Mouse (Mus musculus) spleen, postnatal 10 days (tissue): ENCODE measurements around the gene Sycn.

ENCODE experiments used
- DNase-seq, 2 experiments: peaks; one replicate each; pipeline ENCODE4 v3.0.0; 2021 to 2022; ENCODE audit warnings: low spot score in 2 of 2

The Sycn gene

DNA sequence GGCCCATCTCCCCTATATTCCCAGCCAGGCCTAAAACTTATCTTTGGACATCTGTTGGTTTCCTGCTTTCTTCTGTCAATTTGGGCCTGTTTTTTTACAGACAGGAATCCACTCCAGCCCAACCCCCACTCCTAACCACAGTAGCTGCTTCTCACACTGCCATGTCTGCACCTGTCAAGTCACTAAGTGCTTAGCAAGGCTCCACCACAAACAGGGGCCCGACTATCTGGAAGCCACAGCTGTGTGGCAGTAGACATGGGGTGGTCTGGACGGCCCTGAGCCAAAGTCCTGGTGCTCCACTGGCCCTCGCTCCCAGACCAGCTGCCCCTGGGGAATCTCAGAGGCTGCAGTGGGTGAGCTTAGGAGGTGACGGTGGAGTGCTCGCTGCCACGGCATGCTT, 17.0 kb downstream of the Sycn start:
- peak in 1 of 2 experiments; percentile 59 for DNase-seq

DNA sequence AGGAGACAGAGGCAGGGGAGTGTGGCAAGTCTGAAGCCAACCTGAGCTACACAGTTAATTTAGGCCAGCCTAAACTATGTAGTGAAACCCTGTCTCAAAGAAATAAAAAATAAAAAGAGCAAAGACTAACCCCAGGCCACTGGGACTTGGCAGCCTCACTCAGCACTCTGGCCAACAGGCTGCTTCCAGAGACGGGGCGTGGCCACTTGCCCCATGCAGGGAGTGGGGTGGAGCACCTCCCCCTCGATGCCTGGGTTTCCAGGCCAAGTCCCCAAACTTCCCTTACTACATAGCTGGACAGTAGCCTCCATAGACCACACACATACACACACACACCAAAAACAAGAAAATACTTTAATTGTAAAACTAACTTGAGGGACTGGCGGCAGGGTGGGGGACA, 17.8 kb downstream of the Sycn start:
- no peak for DNase-seq

DNA sequence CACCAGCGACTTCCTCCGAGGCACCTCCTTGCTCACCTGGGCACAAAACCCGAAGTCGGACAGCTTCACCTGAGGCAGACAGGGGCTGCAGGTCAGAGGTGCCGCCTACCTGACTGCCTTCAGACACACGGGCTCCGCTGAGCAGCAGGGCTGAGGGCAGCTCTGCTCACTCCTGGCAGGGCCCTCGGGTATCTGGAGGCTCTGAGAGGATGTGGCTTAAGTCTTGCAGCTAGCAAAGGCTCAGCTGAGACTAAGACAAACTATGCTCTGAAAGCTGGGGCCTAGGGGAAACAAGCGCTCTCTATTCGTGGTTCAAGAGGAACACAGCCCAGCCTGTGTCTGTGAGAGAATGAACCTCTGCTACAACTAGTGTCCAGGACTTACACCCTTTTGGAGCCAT, 20.2 kb downstream of the Sycn start:
- no peak for DNase-seq

DNA sequence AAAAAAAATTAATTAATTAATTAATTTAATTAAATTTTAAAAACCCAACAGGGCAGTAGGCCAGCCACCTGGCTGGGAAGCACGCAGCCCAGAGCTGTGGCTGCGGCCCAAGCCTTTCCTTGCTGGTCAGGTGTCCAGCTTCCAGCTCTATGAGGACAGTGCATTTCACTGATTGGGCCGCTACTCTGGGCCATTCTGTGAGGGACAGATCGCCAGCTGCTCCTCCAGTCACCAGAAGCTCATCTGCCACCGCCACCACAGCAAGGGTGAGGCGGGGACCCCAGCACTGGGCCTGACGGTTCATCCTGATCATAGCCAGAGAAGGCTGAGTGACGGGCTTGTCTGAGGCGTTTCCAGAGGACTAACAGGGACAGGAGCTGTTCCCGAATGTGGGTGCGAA, 21.3 kb downstream of the Sycn start:
- DNase-seq, result no peak

DNA sequence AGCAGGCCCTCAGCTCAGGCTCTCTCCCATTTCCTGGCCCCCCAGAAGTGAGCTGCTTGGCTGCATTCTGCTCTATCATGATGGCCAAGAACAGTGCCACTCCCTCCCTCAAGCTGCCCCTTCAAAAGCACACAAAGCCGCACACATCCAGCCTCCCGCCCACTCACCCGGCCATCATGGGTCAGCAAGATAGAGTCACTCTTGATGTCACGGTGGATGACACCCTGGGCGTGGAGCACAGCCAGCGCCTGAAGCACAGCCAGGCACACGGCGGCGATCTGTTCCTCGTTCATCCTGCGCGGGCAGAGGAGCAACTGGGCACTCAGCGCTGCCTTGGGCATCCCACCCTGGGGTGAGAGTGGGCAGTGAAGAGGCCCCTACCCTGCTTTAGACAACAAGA, 21.7 kb downstream of the Sycn start:
- no peak for DNase-seq

DNA sequence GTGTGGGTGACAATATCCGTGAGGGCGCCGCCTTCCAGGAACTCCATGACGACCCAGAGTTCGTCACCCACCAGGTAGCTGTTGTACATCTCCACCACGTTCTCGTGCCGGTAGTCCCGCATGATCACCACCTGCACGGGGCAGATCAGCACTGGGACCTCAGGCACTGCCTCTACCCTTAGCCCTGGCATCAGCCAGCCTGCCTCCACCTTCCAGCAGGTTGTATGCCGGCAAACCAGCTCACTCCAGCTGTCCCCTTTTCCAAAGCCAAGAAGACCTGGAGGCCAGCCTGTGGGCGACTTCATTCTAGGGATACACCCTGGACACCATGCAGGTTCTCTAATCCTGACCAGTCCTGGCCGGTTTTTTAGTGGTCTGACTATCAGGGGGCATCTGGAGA, 22.3 kb downstream of the Sycn start:
- DNase-seq, result no peak

DNA sequence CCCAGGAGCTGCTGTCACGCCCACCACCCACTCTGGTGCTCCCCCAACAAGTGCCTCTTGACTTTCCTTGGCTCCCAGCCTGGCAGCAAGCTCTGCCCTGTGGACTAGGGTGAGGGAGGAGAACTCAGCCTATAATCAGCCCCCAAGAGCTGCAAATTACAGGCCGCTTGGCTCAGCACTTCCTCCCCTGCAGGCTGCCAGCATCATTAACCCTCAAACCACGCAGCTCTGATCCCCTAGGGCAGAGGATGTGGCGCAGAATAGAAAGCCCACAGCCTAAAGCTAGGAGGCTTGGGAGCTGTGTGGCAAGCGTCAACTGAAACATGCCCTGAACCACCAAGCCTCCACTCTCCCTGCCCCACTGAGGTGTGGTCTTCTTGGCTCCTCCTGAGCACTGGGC, 24.7 kb downstream of the Sycn start:
- DNase-seq, result no peak

DNA sequence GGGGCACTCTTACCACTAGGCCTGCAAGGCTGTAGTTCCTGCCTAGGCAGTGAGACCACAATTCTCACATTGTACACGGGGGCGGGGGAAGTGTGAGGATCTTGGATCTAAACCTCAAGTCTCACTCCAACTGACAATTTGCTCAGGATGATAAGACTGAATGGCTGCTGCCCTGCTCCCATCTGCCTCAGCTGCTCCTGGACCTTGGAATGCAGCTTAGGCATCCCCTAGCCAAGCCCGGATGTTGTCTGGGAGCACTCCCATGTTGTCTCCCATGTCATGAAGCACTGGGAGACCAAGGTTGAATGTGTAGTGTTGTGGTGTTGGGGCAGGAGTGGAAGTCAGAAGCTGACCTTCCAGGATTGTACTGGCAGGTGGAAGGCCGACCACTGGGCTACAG, 26.9 kb downstream of the Sycn start:
- no peak for DNase-seq

DNA sequence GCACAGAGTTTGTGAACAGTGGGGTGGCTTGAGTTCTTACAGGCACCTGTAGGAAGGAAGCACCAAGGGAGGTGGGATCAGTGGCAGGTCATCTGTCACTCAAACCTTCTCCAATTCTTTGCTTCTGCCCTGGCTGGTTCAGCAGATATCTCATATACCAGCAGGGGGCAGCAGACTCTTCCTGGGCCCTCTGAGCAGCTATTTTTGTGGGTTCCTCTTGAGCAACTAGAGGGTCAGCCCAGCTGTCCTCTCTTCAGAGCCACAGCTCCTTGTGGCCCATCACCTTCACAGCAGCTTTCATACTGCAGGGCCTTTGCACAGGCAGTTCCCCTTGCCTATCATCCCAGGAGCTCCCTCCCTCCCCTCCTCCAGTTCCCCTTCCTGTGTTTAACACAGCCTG, 27.6 kb downstream of the Sycn start:
- DNase-seq, result peak; percentile 61 to 79

DNA sequence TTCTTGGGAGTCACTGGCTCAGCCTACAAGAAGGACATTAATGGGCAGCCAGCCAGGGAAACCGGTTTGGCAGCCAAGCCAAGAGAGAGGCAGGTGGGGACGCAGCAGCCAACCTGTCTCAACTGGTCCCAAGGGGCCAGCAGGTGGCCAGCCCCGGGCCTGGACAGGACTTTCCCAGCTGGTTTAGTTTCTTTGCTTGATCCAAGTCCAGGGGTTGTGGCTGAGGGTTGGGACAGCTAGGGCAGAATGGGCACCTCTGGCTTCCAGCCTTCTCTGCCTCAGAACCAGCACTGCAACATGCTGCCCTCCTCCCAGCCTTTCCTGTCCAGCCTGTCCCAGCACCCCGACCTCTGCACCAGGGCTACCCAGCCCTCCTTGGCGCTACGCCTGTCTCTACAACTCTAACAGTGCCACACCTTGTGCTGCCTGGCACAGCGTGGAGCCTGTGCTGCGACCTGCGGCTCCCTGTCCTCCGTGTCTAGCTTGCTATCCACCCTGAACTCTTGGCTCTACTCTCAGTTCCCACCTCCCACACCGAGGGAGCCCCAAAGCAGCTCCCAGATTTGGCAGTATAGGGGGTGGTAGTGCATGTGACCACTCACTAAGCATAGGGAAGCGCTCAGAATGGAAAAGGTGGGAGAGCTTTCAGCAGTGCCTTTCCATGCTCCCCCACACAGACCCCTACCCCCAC, 29.8 kb downstream of the Sycn start:
- DNase-seq, result no peak

DNA sequence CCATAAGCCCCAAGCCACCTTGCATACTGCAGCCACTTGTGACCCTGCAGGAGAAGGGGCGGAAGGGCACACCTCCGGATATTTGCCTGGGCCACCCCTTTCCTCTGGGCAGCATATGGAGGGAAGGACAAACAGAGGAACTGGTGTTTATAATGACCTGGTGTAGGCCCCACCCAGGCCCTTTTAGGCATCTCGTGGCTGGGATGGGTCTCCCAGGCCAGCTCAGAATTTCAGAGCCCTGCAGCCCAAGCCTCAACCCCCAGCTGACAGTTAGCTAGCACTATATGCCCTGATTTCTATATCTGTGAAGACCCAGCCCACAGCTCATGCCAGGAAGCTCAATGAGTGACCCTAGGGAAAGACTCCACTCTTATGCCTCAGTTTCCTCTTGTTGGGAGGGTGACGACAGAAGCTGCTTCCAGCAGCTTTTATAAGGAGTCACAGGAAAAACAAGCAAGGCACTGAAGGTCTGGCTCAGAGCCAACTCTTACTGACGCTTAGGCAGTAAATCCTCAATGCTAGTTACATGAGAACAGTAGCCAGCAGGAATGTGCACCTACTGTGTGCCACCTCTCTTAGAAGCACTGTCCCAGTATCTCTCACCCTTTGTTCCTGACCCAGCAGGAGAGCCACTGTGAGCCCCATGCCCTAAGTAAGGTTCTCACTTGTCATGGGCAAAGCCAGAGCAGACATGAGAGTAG, 30.4 kb downstream of the Sycn start:
- DNase-seq, result no peak

DNA sequence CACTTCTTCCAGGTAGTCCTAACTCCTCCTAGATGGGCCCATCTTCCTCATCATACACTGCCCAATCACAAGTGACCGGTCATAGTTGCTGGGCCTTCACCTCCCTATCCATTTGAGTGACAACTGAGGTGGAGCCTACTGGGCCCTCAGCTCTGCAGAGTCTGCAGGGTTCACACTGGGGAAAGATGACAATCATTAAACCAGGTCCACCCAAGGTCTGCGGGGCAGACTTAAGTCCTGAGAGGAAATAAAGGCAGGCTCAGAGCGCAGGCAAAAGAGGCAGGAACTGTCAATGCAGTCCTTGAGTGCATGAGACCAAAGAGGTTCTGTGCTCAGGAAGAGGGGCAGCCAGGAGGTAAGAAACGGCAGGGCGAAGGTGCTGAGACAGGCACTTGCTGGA, 32.0 kb downstream of the Sycn start:
- DNase-seq, result no peak

DNA sequence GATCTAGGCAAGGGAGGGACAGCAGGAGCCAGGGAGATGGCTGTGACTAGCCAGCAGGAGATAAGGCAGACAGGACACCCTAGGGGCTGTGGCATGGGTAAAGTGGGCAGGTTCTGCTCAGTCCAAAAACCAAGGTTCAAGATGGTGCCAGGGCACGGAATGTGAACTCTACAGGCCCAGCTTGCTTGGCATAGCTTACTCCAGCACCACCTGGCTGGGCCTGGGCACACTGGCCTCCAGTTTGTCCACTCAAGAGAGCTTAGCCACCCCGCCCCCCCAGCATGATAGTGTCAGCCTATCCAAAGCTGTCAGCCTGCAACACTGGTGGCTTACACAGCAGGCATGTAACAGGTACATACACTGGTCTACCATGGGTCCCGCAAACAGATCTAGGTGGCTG, 32.6 kb downstream of the Sycn start:
- DNase-seq, result no peak

DNA sequence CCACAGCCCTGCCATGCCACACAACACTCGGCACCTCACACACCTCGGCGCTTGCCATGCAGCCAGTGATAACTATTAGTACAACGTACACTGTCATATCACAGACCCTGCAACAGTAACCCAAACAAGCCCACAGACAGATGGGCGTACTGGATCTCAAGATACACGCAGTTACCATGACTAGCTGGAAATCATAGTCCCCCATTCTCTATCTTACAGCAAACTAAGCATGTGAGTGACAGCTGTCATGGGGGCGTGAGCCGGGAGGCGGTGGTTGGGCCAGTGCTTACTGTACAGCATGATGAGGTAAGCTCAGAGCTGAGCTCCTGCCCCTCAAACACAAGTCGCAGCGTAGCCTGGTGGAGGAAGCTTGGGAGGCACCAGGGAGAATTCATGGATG, 34.9 kb downstream of the Sycn start:
- DNase-seq, result no peak

DNA sequence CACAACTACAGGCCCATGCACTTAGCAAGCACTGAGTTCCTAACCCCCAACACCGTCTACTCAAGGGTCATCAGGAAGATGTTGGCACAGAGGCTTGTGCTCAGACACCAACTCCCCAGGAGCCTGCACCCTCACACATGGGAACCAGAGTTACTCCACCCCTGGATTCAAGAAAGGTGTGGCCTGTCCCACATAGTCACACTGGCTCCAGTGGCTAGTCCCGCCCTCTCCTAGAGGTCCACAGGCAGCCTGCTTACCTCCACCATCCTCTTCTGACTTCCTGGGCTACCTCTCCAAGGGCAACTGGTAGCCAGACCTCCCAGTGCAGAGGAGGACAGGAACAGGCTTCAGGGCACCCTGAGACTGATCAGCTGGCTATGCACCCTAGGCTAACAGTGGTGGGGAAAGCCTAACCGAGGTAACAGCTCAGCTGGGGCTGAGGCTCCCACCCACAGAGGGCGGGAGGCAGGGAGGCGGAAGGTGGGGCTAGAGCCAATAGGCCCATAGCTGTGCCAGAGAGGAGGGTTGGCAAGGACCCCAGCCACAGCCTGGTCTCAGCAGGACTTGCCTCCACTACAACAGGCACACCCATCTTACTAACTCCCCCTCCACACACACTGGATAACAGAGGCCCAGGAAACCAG, 35.7 kb downstream of the Sycn start:
- peak in 1 of 2 experiments; percentile 51 for DNase-seq

DNA sequence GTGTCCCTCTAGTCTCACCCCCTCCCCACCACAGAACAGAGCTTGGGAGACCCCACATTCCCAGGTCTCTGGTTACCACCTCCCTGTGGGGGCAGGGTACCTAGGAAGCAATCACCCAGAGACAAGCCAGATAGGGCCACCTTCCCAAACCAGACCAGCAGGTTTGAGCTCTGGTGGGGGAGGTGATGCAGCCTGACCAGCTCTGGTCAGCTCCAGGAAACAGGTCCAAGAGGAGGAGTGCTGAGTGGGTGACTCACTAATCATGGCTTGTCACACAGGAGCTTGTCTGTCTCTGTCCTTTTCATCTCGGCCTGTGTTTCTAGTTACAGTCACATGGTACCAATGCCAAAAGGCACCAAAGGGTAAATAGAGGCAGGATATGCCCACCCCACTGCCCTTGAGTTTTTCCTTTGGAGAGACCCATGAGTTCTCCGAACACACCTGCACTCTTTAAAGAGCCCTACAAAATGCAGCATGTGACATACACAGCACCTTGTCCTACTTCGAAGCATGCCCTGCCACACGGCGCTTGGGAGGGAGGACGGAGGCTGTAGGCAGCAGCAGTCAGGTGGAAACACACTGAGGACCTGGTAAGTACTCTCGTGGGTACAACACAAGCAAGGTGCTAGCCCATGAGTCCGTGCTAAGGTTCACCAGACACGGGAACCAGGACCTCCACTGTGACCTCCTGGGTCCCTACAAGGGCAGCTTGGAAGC, 37.3 kb downstream of the Sycn start:
- no peak for DNase-seq

DNA sequence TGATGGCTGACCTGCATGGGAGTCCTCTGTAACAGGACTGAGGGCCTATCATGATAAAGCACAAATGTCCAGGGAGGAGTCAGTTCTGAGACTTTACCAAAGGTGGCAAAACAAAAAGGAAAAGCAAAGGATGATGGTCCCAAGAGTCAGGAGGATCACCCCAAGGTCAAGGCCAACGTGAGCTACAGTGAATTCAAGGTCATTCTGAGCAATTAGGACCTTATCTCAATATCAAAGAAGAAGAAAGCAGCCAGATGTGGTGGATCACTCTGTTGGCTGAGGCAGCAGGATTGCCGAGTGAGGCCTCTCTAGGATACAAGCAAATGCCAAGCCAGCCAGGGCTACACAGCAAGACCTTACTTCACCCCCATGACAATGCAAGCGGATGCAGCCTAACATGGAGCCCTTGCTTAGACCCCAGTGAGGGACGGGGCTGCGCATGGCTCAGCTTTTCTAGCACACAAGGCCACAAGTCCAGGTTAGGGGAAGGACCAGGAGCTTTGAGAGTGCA, 37.9 kb downstream of the Sycn start:
- DNase-seq, result no peak

DNA sequence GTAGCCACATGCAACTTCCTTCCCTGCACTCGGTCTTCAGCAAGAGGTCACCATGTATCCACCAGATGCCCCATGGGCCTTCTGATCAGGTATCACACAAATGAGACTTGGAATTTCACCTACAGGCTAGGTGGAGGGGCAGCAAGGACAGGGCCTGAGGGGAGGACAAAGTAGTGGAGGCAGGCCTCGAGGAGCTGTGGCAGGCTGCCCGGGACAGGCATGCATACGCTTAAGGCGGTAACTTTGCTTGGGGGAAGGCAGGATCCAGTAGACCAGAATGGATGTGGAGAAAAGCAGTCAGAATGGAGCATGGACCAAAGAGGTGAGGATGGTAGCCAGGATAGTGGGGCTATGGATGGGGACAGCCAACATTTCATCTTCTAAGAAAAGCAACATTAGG, 39.1 kb downstream of the Sycn start:
- no peak for DNase-seq

DNA sequence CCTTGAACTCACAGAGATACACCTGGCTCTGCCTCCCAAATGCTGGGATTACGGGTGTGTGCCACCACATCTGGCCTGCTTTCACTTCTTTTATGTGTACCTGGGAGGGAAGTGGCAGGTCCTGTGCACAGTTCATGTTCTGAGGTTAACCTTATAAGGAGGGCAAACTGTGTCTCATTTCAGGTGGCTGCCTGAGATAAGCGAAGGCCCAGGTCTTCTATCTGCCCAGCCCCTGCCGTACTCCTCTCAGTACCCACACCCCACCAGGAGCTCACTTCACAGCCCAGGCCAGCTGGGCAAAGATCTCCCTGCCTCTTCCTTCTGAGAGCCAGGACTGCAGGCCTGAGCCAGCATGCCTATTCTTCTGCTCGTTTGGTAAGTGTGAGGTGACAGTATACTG, 41.0 kb downstream of the Sycn start:
- peak in 1 of 2 experiments; percentile 65 for DNase-seq

DNA sequence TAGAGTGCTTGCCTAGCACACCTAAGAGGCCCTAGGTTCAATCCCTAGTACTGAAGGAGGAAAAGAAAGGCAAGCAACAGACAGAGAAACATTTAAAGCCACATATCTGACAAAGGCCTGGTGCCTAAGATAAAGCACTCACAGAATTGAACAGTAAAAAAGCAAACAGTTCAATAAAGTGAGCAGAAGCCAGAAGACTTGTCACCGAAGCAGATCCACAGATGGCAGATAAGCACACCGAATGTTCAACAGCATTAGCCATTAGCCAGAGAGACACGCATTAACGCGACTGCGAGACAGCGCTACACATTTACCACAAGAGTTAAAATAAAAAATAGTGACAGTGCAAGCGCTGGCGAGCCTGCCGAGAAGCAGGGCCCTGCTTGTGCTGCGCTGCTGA, 42.2 kb downstream of the Sycn start:
- DNase-seq, result peak in 1 of 2 experiments; percentile 15

DNA sequence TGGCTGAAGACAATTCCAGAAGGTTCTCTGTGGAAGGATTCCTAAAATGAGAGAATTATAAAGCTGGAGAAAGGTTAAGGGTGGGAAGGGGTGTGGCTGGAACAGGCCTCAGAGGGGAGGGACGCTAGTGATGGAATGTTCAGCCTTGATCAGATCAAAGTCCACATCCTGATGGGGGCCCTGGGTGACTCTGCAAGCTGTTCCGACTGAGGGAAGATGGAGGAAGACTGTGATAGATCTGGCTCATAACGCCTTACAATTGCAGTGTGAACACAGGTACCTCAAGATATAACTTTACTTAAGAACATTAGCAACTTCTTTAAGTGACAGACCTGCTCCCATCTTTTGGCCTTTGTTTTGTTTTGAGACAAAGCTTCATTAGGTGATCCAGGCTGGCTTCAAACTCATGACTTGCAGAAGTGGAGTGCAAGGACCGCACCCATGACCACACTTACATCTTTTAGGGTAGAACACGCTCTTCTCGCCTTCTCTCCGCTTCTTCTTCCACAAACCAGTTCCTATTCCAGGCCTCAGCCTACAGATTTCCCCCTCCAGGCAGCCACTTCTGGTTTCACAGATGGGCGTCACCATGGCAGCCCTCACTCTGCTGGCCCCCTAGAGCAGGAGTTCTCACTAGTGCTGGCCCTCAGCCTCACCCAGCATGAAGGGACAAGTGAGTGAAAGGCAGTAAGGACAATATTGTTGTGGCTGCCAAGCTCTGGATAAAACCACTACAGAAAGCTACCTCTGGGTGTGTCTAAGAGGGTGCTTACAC, 43.1 kb downstream of the Sycn start:
- peak; percentile 38 to 41 for DNase-seq

DNA sequence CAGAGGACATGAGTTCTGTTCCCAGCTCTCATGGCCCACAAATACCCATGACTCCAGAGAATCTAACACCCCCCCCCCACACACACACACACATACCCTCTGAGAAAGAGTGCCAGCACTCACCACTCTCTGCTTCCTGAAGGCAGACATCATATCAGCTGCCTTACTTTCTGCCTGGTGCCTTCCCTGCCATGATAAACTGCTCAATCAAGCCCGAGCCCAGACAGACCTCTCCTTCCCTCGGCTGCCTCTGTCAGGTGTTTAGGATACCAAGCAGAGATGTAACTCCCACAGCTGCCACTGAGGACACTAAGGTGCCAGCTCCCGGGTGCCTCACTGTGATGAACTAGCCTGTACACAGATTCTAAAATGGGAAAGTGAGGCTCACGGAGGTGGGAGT, 43.8 kb downstream of the Sycn start:
- DNase-seq, result peak in 1 of 2 experiments; percentile 17
